Mouse (Mus musculus): ENCODE results near the gene Kif5a.

- no peak for TF ChIP-seq CTCF (IDR thresholded peaks at IDR 0.05; ENCODE audit: borderline replicate concordance, insufficient read depth, low read length)
- no peak for TF ChIP-seq POLR2A (IDR thresholded peaks at IDR 0.05; ENCODE audit: low read depth, low read length)
Observed at GRCm38 (mm10) chr10:127267318-127267717, 4.2 kb upstream of the Kif5a start.
